Mouse (Mus musculus): ENCODE measurements around the gene Gnb2. TPM values are rescaled to one million over a fixed set of nuclear protein-coding genes. Genes with fewer than 3 reads are reported as not detected.

Gnb2 gene
- 411 and 440 TPM in 2 replicates for polyA plus RNA-seq (2014; fragmentation: Nextera tagmentation; extraction: Ambion mirVana)

- ATAC-seq (ENCODE audit: insufficient read depth) (peak; percentile 76), DNase-seq (peak; percentile 99)
- TF ChIP-seq CTCF (IDR thresholded peaks at IDR 0.05; ENCODE audit: low read depth) = no peak
- Histone ChIP-seq H3K4me3 (ENCODE audit: low read depth, low read length) (peak within 1 kb of the TSS; percentile 83), H3K4me1 (ENCODE audit: insufficient read depth) (peaks cover 5% of the 10 kb centered on the region; the same call in 1 of the 2 replicates), H3K27me3 (ENCODE audit: insufficient read depth, low read length) (no peaks in the 10 kb centered on the region), H3K4me2 (peak within 1 kb of the TSS; percentile 96), H3K9ac (peak within 1 kb of the TSS; percentile 82), H3K9me3 (ENCODE audit: low read depth, low read length) (no peaks in the 10 kb centered on the region), H3K27ac (ENCODE audit: low read depth) (peak within 1 kb of the TSS; percentile 92), H3K36me3 (ENCODE audit: insufficient read depth) (peaks cover 23% of the 10 kb centered on the region)
- 0% methylated on average over 40 of the region's 40 CpGs for WGBS
These were observed at the start of gene Gnb2, which contains the start of gene Epo for GRCm38 (mm10) chr5:137533117-137533827. TSS of gene Gnb2 (minus strand) at chr5:137533510. TSS of gene Epo (minus strand) at chr5:137533242.

- ATAC-seq (ENCODE audit: insufficient read depth) = no peak
- no peak overlapping the region for H3K4me3 ChIP-seq (ENCODE audit: low read depth, low read length)
- H3K36me3 ChIP-seq (ENCODE audit: insufficient read depth) = no peaks in the 10 kb centered on the region
- no peaks in the 10 kb centered on the region for H3K4me1 ChIP-seq (ENCODE audit: insufficient read depth)
- no peak for TF ChIP-seq CTCF (IDR thresholded peaks at IDR 0.05; ENCODE audit: low read depth)
- no peaks in the 10 kb centered on the region for H3K9me3 ChIP-seq (ENCODE audit: low read depth, low read length)
- H3K27ac ChIP-seq (ENCODE audit: low read depth) = no peak overlapping the region
- peaks cover 5% of the 10 kb centered on the region; the same call in 1 of the 2 replicates for H3K27me3 ChIP-seq (ENCODE audit: insufficient read depth, low read length)
- WGBS = 27% methylated on average over 8 of the region's 8 CpGs
- H3K4me2 ChIP-seq = peak overlapping the region; percentile 63; the same call in 1 of the 2 replicates
- H3K9ac ChIP-seq = no peak overlapping the region
- DNase-seq = peak; percentile 37
These were observed 49.4 kb upstream of the Gnb2 start for GRCm38 (mm10) chr5:137582702-137583101.

GRCm38 (mm10) chr5:137580246-137580645 lies 46.9 kb upstream of the Gnb2 start:
- no peak overlapping the region for H3K4me3 ChIP-seq (ENCODE audit: low read depth, low read length)
- ATAC-seq (ENCODE audit: insufficient read depth) (no peak), DNase-seq (no peak)
- no peak overlapping the region for H3K4me2 ChIP-seq
- H3K27me3 ChIP-seq (ENCODE audit: insufficient read depth, low read length) = peaks cover 5% of the 10 kb centered on the region; the same call in 1 of the 2 replicates
- H3K36me3 ChIP-seq (ENCODE audit: insufficient read depth) = no peaks in the 10 kb centered on the region
- TF ChIP-seq CTCF (IDR thresholded peaks at IDR 0.05; ENCODE audit: low read depth) = no peak
- H3K4me1 ChIP-seq (ENCODE audit: insufficient read depth) = no peaks in the 10 kb centered on the region
- H3K9me3 ChIP-seq (ENCODE audit: low read depth, low read length) = no peaks in the 10 kb centered on the region
- H3K27ac ChIP-seq (ENCODE audit: low read depth) = no peak overlapping the region
- 76% methylated on average over 6 of the region's 6 CpGs for WGBS
- no peak overlapping the region for H3K9ac ChIP-seq

GRCm38 (mm10) chr5:137574470-137574901 lies 41.2 kb upstream of the Gnb2 start:
- TF ChIP-seq CTCF (IDR thresholded peaks at IDR 0.05; ENCODE audit: low read depth) = peak; percentile 33
- 0 out of 2 replicates have a peak overlapping the region, but pooled peaks have one; percentile 20 for H3K9ac ChIP-seq
- H3K27me3 ChIP-seq (ENCODE audit: insufficient read depth, low read length) = peaks cover 5% of the 10 kb centered on the region; the same call in 1 of the 2 replicates
- peak overlapping the region; percentile 20; the same call in 1 of the 2 replicates for H3K4me3 ChIP-seq (ENCODE audit: low read depth, low read length)
- WGBS = 11% methylated on average over 27 of the region's 27 CpGs
- peak overlapping the region; percentile 53 for H3K4me2 ChIP-seq
- H3K4me1 ChIP-seq (ENCODE audit: insufficient read depth) = peaks cover 3% of the 10 kb centered on the region; the same call in 1 of the 2 replicates
- DNase-seq = peak; percentile 42
- no peaks in the 10 kb centered on the region for H3K36me3 ChIP-seq (ENCODE audit: insufficient read depth)
- no peaks in the 10 kb centered on the region for H3K9me3 ChIP-seq (ENCODE audit: low read depth, low read length)
- ATAC-seq (ENCODE audit: insufficient read depth) = peak; percentile 41; the same call in 1 of the 2 replicates
- H3K27ac ChIP-seq (ENCODE audit: low read depth) = no peak overlapping the region

GRCm38 (mm10) chr5:137570691-137571586 lies 37.6 kb upstream of the Gnb2 start:
- no peak for TF ChIP-seq CTCF (IDR thresholded peaks at IDR 0.05; ENCODE audit: low read depth)
- peaks cover 4% of the 10 kb centered on the region; the same call in 1 of the 2 replicates for H3K4me1 ChIP-seq (ENCODE audit: insufficient read depth)
- peaks cover 5% of the 10 kb centered on the region; the same call in 1 of the 2 replicates for H3K27me3 ChIP-seq (ENCODE audit: insufficient read depth, low read length)
- H3K4me3 ChIP-seq (ENCODE audit: low read depth, low read length) = peak overlapping the region; percentile 12; the same call in 1 of the 2 replicates
- peak overlapping the region; percentile 32; the same call in 1 of the 2 replicates for H3K4me2 ChIP-seq
- H3K27ac ChIP-seq (ENCODE audit: low read depth) = no peak overlapping the region
- ATAC-seq (ENCODE audit: insufficient read depth) (peak; percentile 25; the same call in 1 of the 2 replicates), DNase-seq (no peak)
- WGBS = 67% methylated on average over 17 of the region's 17 CpGs
- no peaks in the 10 kb centered on the region for H3K36me3 ChIP-seq (ENCODE audit: insufficient read depth)
- no peak overlapping the region; the same call in 1 of the 2 replicates for H3K9ac ChIP-seq
- no peaks in the 10 kb centered on the region for H3K9me3 ChIP-seq (ENCODE audit: low read depth, low read length)

- no peak for TF ChIP-seq CTCF (IDR thresholded peaks at IDR 0.05; ENCODE audit: low read depth)
- ATAC-seq (ENCODE audit: insufficient read depth) (no peak), DNase-seq (no peak)
- Histone ChIP-seq H3K27ac (ENCODE audit: low read depth) (no peak overlapping the region), H3K4me1 (ENCODE audit: insufficient read depth) (peaks cover 4% of the 10 kb centered on the region; the same call in 1 of the 2 replicates), H3K9ac (no peak overlapping the region), H3K36me3 (ENCODE audit: insufficient read depth) (no peaks in the 10 kb centered on the region), H3K4me2 (peak overlapping the region; percentile 32; the same call in 1 of the 2 replicates), H3K4me3 (ENCODE audit: low read depth, low read length) (no peak overlapping the region; the same call in 1 of the 2 replicates), H3K27me3 (ENCODE audit: insufficient read depth, low read length) (peaks cover 5% of the 10 kb centered on the region; the same call in 1 of the 2 replicates), H3K9me3 (ENCODE audit: low read depth, low read length) (no peaks in the 10 kb centered on the region)
- 37% methylated on average over 7 of the region's 7 CpGs for WGBS
These were observed 36.9 kb upstream of the Gnb2 start for GRCm38 (mm10) chr5:137570181-137570580.

Data from lung, embryonic 14.5 days (tissue).